Mouse (Mus musculus) heart, postnatal 4 days (tissue): ENCODE results near the gene Neurl4. TPM values are rescaled to one million over a fixed set of nuclear protein-coding genes. Genes with fewer than 3 reads are reported as not detected.

Experiments used
- DNase-seq: peaks from one replicate; pipeline ENCODE4 v3.0.0; 2021
- microRNA-seq, 2 experiments: library from miRNA; unstranded; fragments of <30 nt; microRNA quantifications; one replicate each; pipeline ENCODE4 v1.2.0; 2021 to 2022
- total RNA-seq, 2 experiments: library from RNA; stranded (reverse); gene quantifications; 2 replicates each; pipeline ENCODE4 v1.2.3; 2021

Gene Neurl4
- total RNA-seq, 2 experiments from 2014 or later, result 45.8 to 48.5 TPM

GRCm38 (mm10) chr11:69960616-69961015 lies 59.7 kb downstream of the Neurl4 start:
- DNase-seq, result no peak

DNA sequence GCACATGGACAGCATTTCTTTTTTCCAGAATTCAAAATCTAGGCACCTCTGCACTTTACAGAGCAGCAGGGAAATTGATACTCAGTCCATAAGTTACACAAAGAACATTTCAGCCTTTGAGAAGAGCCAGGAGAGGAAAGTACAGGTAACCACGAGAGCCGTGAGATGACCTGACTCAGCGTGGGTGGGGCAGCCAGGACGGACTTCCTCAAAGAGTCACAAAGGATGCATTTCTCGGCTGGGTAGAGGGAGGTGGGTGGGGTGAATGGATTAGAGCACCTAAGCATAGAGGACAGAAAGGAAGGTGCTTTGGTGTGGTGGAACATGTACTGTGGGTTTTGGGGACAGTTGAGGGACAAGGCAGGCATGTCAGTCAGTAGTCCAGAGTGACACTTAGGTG lies 61.0 kb downstream of the Neurl4 start:
- DNase-seq, result no peak

Small RNA genes lying within 50 kb of the gene (microRNA-seq; reads per million reads assigned to microRNA genes)
- gene Mir6924, result 0 reads per million in 2 experiments

Other genes with a start within 250 kb of the Neurl4 start
- gene Sox15, start 245.8 kb upstream of the Neurl4 start, total RNA-seq, result not detected
- gene Mpdu1, start 238.4 kb upstream of the Neurl4 start, total RNA-seq, result 10 to 100 TPM; 34.3 to 36.3 TPM
- gene Cd68, start 234.9 kb upstream of the Neurl4 start, total RNA-seq, result 1 to 10 TPM; 4.0 to 6.0 TPM
- gene Eif4a1, start 228.6 kb upstream of the Neurl4 start, total RNA-seq, result 100 to 1,000 TPM; 535 to 537 TPM
- 10 to 100 TPM; 58.0 to 61.3 TPM for gene Senp3, start 219.0 kb upstream of the Neurl4 start, total RNA-seq
- 1 to 10 TPM; 2.3 to 2.6 TPM for gene Tnfsf13, start 215.3 kb upstream of the Neurl4 start, total RNA-seq
- 10 to 100 TPM; 13.7 to 16.4 TPM for gene Tnfsf12, start 205.2 kb upstream of the Neurl4 start, total RNA-seq
- gene Tnfsfm13, start 205.0 kb upstream of the Neurl4 start, total RNA-seq, result 1 to 10 TPM; 1.9 to 3.0 TPM
- gene Polr2a, start 142.4 kb upstream of the Neurl4 start, total RNA-seq, result 10 to 100 TPM; 53.7 TPM
- gene Slc35g3, start 139.1 kb upstream of the Neurl4 start, total RNA-seq, result not detected
- 10 to 100 TPM; 34.1 to 36.8 TPM for gene Zbtb4, start 135.2 kb upstream of the Neurl4 start, total RNA-seq
- 1 to 10 TPM; 3.1 to 5.1 TPM for gene Chrnb1, start 105.1 kb upstream of the Neurl4 start, total RNA-seq
- gene Fgf11, start 99.2 kb upstream of the Neurl4 start, total RNA-seq, result 1 to 10 TPM; 3.1 to 3.7 TPM
- under 1 TPM; 0.60 to 0.92 TPM for gene Tmem102, start 95.4 kb upstream of the Neurl4 start, total RNA-seq
- not detected for gene Gm39566, start 85.8 kb upstream of the Neurl4 start, total RNA-seq
- not detected for gene Spem2, start 82.6 kb upstream of the Neurl4 start, total RNA-seq
- not detected for gene Spem1, start 78.9 kb upstream of the Neurl4 start, total RNA-seq
- 10 to 100 TPM; 11.0 to 11.6 TPM for gene Nlgn2, start 63.3 kb upstream of the Neurl4 start, total RNA-seq
- gene Tmem256, start 62.6 kb upstream of the Neurl4 start, total RNA-seq, result 100 to 1,000 TPM; 143 to 166 TPM
- gene Plscr3, start 54.7 kb upstream of the Neurl4 start, total RNA-seq, result 10 to 100 TPM; 59.7 to 59.9 TPM
- not detected for gene Tnk1, start 42.3 kb upstream of the Neurl4 start, total RNA-seq
- not detected for gene Tmem95, start 23.1 kb upstream of the Neurl4 start, total RNA-seq
- 1 to 10 TPM; 3.3 TPM for gene Kctd11, start 19.7 kb upstream of the Neurl4 start, total RNA-seq
- 1 to 10 TPM; 2.8 to 3.2 TPM for gene Acap1, start 5.5 kb upstream of the Neurl4 start, total RNA-seq
- 1 to 10 TPM; 5.2 to 6.2 TPM for gene 2810408A11Rik, start 85 bp upstream of the Neurl4 start, total RNA-seq
- gene Gps2, start 12.8 kb downstream of the Neurl4 start, total RNA-seq, result 10 to 100 TPM; 29.6 to 33.0 TPM
- 100 to 1,000 TPM; 550 to 556 TPM for gene Eif5a, start 20.9 kb downstream of the Neurl4 start, total RNA-seq
- gene Ybx2, start 34.7 kb downstream of the Neurl4 start, total RNA-seq, result 10 to 100 TPM; 24.8 to 35.7 TPM
- 100 to 1,000 TPM in 1 of 2 experiments, 10 to 100 TPM in 1; 97.9 to 101 TPM for gene Slc2a4, start 47.1 kb downstream of the Neurl4 start, total RNA-seq
- under 1 TPM in 1 of 2 experiments, not detected in 1; 0.76 TPM for gene Cldn7, start 63.7 kb downstream of the Neurl4 start, total RNA-seq
- 100 to 1,000 TPM; 132 to 144 TPM for gene Ctdnep1, start 80.1 kb downstream of the Neurl4 start, total RNA-seq
- gene Elp5, start 81.4 kb downstream of the Neurl4 start, total RNA-seq, result 10 to 100 TPM; 63.1 to 64.6 TPM
- gene Gabarap, start 90.1 kb downstream of the Neurl4 start, total RNA-seq, result 100 to 1,000 TPM; 271 TPM
- 10 to 100 TPM; 25.0 to 30.3 TPM for gene Phf23, start 94.7 kb downstream of the Neurl4 start, total RNA-seq
- gene Dvl2, start 99.5 kb downstream of the Neurl4 start, total RNA-seq, result 10 to 100 TPM; 13.1 to 14.0 TPM
- gene Acadvl, start 114.3 kb downstream of the Neurl4 start, total RNA-seq, result 100 to 1,000 TPM; 862 to 957 TPM
- 10 to 100 TPM; 13.2 to 15.5 TPM for gene Dlg4, start 115.9 kb downstream of the Neurl4 start, total RNA-seq
- not detected for gene Asgr1, start 153.0 kb downstream of the Neurl4 start, total RNA-seq
- gene Asgr2, start 191.6 kb downstream of the Neurl4 start, total RNA-seq, result not detected
- under 1 TPM; 0.29 to 0.50 TPM for gene Mgl2, start 229.3 kb downstream of the Neurl4 start, total RNA-seq